Mouse (Mus musculus) limb, embryonic 14.5 days (tissue): Measurements from ENCODE around the gene Fam214a. TPM values are rescaled to one million over a fixed set of nuclear protein-coding genes. Genes with fewer than 3 reads are reported as not detected.

ENCODE experiments used
- ATAC-seq: fragments of 200-750 bp; cut with Nextera tagmentation; 2 replicates; pipeline ENCODE4 v1.8.0; 2017; ENCODE audit warnings: low read depth, moderate number of reproducible peaks, moderate TSS enrichment; ENCODE audit not compliant: low FRiP score
- DNase-seq: peaks from one replicate; pipeline ENCODE4 v3.0.0-alpha.2; 2015; ENCODE audit warnings: low spot score
- H3K27ac ChIP-seq: fragments of 300-500 bp; sonication (generic); replicated peaks from 2 replicates; pipeline ENCODE4 v1.5.1; 2014; ENCODE audit warnings: low read depth, mild to moderate bottlenecking, low read length, moderate library complexity, mixed read lengths
- H3K27me3 ChIP-seq: fragments of 300-500 bp; sonication (generic); 2 replicates; pipeline ENCODE4 v1.6.1; 2014; ENCODE audit warnings: low read length, mixed read lengths; ENCODE audit not compliant: control insufficient read depth, insufficient read depth
- H3K36me3 ChIP-seq: fragments of 300-500 bp; sonication (generic); 2 replicates; pipeline ENCODE4 v1.6.1; 2014; ENCODE audit warnings: mild to moderate bottlenecking, low read length, moderate library complexity, mixed read lengths; ENCODE audit not compliant: control insufficient read depth, insufficient read depth
- H3K4me1 ChIP-seq: fragments of 300-500 bp; sonication (generic); 2 replicates; pipeline ENCODE4 v1.6.1; 2014; ENCODE audit warnings: antibody characterized with exemption, low read length, mixed read lengths; ENCODE audit not compliant: control insufficient read depth, insufficient read depth
- H3K4me2 ChIP-seq: fragments of 300-500 bp; sonication (generic); replicated peaks from 2 replicates; pipeline ENCODE4 v1.6.1; 2014; ENCODE audit warnings: low read depth, mild to moderate bottlenecking, low read length, moderate library complexity; ENCODE audit not compliant: severe bottlenecking
- H3K4me3 ChIP-seq: fragments of 300-500 bp; sonication (generic); replicated peaks from 2 replicates; pipeline ENCODE4 v1.5.1; 2014; ENCODE audit warnings: low read length
- H3K9ac ChIP-seq: fragments of 300-500 bp; sonication (generic); 2 replicates; pipeline ENCODE4 v1.6.1; 2014; ENCODE audit warnings: mild to moderate bottlenecking, low read depth, low read length, moderate library complexity; ENCODE audit not compliant: severe bottlenecking
- H3K9me3 ChIP-seq: fragments of 300-500 bp; sonication (generic); 2 replicates; pipeline ENCODE4 v1.6.1; 2016; ENCODE audit warnings: low read length; ENCODE audit not compliant: control insufficient read depth
- POLR2A ChIP-seq: fragments of 200-500 bp; IDR thresholded peaks from 2 replicates; pipeline ENCODE4 v1.8.0; 2012; ENCODE audit warnings: inconsistent platforms, mild to moderate bottlenecking, moderate library complexity, borderline replicate concordance; ENCODE audit not compliant: insufficient read depth, insufficient read length; ENCODE audit errors: extremely low read depth
- WGBS: fragments of 180-500 bp; shearing (Covaris S2); extraction: QIAGEN DNeasy Blood & Tissue Kit; methylation state at CpG from one replicate; pipeline ENCODE4 v1.1.7; 2014; 5-methylcytosine and 5-hydroxymethylcytosine counted together
- polyA plus RNA-seq, 2 experiments: library from polyadenylated mRNA; depleted of rRNA in 1 of 2; stranded (reverse) in 1 of 2; unstranded in 1 of 2; fragments of >200 nt; fragmentation: Nextera tagmentation in 1 of 2; extraction: Ambion mirVana in 1 of 2; gene quantifications; 2 replicates each; pipeline versions ENCODE4 v1.2.1 to v1.2.3; 2012 to 2014

Gene Fam214a
- polyA plus RNA-seq, 2 experiments, result 9.6 to 10.7 TPM

DNA sequence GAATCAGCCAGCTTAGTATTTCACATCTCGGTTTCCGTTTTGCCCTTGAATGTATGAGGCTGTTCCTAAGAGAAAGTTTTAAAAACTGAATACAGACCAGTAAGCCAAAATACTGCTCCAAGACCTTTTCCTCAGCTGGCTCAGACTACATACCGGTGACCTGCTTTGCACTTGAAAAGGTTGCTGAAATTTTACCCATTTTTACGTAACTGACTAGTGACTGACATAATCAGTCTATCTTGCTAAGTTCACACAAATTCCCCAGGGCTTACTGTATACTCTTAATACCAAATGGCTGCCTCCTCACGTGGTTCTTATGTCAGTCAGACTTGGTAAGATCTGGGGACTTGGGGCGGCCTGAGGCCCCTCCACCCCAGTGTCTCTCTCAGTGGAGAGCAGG lies 66.5 kb downstream of the Fam214a start:
- Histone ChIP-seq H3K27ac (no peak overlapping the region), H3K36me3 (peaks cover 26% of the 10 kb centered on the region), H3K4me2 (no peak overlapping the region), H3K9me3 (no peaks in the 10 kb centered on the region), H3K27me3 (no peaks in the 10 kb centered on the region), H3K9ac (no peak overlapping the region), H3K4me3 (no peak overlapping the region), H3K4me1 (no peaks in the 10 kb centered on the region)
- TF ChIP-seq POLR2A, result no peak
- 86% methylated on average over 6 of the region's 6 CpGs for WGBS
- no peak for ATAC-seq
- DNase-seq, result no peak

DNA sequence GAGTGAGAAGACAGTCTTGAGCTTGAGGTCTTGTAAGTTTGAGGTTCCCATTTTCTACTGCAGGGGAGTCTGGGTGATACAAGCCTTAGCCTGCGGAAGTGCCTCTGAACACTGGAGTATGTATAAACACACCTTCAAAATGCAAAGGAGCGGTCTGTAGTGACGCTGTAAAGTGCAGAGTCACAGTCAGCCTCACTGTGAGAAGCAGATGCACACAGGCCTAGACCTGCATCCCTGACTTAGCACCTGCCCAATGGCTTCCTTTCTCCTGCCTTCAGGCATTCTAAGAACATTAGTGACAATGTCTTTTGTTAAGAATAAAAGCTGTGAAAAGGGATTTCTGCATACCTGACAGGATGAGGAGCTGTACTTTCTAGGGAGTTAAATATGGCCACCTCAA lies 66.9 kb downstream of the Fam214a start:
- H3K27ac ChIP-seq, result no peak overlapping the region
- H3K4me3 ChIP-seq, result no peak overlapping the region
- peaks cover 25% of the 10 kb centered on the region for H3K36me3 ChIP-seq
- H3K4me1 ChIP-seq, result no peaks in the 10 kb centered on the region
- H3K9ac ChIP-seq, result no peak overlapping the region
- no peaks in the 10 kb centered on the region for H3K27me3 ChIP-seq
- H3K4me2 ChIP-seq, result no peak overlapping the region
- TF ChIP-seq POLR2A, result no peak
- ATAC-seq, result no peak
- no peak for DNase-seq
- 87% methylated on average over 3 of the region's 3 CpGs for WGBS
- no peaks in the 10 kb centered on the region for H3K9me3 ChIP-seq

DNA sequence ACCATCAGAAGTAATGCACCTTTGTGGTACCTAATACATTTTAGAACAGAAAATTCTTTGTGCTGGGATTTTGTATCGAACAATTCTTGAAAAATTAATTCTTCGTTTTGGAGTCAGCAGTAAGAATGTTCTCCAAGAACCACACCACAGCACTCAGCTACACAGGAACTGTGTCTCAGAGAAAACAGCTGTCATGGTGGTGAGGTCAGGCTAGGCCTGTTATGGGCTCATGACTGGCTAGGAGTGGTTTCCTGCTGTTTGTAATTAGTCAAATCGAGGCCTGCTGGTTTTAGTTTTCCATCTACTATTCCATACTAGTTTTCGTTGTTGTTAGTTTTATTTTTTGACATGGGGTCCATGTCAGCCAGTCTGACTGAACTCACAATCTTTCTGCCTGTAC lies 67.9 kb downstream of the Fam214a start:
- H3K27ac ChIP-seq, result no peak overlapping the region
- no peak for TF ChIP-seq POLR2A
- H3K4me2 ChIP-seq, result no peak overlapping the region
- no peaks in the 10 kb centered on the region for H3K27me3 ChIP-seq
- no peak for DNase-seq
- no peaks in the 10 kb centered on the region for H3K4me1 ChIP-seq
- H3K36me3 ChIP-seq, result peaks cover 26% of the 10 kb centered on the region
- H3K4me3 ChIP-seq, result no peak overlapping the region
- WGBS, result 56% methylated on average over 4 of the region's 4 CpGs
- no peak overlapping the region for H3K9ac ChIP-seq
- no peaks in the 10 kb centered on the region for H3K9me3 ChIP-seq
- no peak for ATAC-seq

DNA sequence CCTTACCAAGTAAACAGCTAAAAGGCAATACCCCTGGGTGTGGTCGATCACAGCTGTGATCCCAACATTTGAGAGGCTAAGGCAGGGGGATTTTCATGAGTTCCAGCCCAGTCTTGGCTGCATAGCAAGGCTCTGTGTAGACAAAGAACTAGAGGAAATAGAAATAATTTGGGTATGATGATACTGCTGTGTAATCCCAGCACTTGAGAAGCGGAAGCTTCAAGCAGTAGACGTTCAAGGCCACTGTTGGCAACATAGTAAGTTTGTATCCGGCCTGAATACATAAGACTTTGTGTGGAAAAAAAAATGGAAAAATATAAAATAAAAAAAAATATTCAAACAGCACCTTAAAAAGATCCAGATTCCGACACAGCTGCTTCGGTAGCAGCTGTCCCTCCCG lies 69.9 kb downstream of the Fam214a start:
- 83% methylated on average over 7 of the region's 7 CpGs for WGBS
- H3K36me3 ChIP-seq, result peaks cover 22% of the 10 kb centered on the region
- peak; percentile 14 for DNase-seq
- no peaks in the 10 kb centered on the region for H3K27me3 ChIP-seq
- ATAC-seq, result no peak
- no peak overlapping the region for H3K4me3 ChIP-seq
- no peak for TF ChIP-seq POLR2A
- H3K27ac ChIP-seq, result no peak overlapping the region
- no peak overlapping the region for H3K9ac ChIP-seq
- no peak overlapping the region for H3K4me2 ChIP-seq
- no peaks in the 10 kb centered on the region for H3K9me3 ChIP-seq
- no peaks in the 10 kb centered on the region for H3K4me1 ChIP-seq

DNA sequence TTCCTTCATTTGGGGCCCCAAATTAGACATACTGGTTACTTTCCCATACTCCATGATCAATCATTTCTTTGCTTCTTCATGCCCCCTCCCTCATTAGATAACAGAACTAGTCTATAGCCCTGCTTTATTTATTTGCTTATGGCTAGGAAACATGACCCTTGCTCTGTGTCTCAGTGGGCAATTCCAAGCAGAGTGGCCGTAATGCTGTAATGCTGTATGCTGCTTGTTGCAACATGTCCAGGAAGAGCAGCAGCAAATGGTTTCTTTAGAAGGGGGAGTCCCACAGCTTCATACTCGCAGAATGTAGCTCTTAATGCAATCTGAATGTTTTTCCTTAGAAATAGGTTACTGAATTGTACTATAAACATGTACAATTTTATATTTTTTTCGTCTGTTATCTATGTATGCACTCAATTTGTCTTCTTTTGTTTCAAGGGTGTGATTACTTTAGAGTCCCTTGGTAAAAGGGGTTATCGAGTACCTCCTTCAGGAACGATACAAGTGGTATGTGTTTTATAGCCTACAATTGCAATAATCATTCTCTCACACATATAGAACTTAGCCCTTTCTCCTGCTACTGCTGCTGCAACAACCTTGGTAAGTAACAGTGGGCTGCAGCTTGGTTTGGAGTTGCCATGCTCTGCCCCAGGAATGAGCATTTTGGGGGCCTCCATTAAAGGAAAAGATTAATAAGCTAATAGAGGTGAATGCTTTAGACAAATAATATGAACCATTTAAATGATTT lies 70.6 kb downstream of the Fam214a start:
- Histone ChIP-seq H3K36me3 (peaks cover 21% of the 10 kb centered on the region), H3K9ac (no peak overlapping the region), H3K4me3 (no peak overlapping the region), H3K4me1 (no peaks in the 10 kb centered on the region), H3K9me3 (no peaks in the 10 kb centered on the region), H3K27ac (no peak overlapping the region), H3K27me3 (no peaks in the 10 kb centered on the region), H3K4me2 (no peak overlapping the region)
- no peak for DNase-seq
- no peak for ATAC-seq
- 67% methylated on average over 5 of the region's 5 CpGs for WGBS
- TF ChIP-seq POLR2A, result no peak
